Mouse (Mus musculus) colon, adult 2 months (tissue): ENCODE measurements around the gene Fmn2. TPM values are rescaled to one million over a fixed set of nuclear protein-coding genes. Genes with fewer than 3 reads are reported as not detected.

ENCODE experiments used
- polyA plus RNA-seq: library from polyadenylated mRNA; depleted of rRNA; stranded (reverse); fragments of >200 nt; gene quantifications from 2 replicates; pipeline ENCODE4 v1.2.3, GENCODE M21; 2012; rRNA removed

Fmn2 gene
- polyA plus RNA-seq, result 0.17 and 0.23 TPM in 2 replicates

GRCm38 (mm10) chr1:174501661-174502030, at the start of gene Fmn2:
TSS of gene Fmn2 (plus strand) at chr1:174501825.

Other genes starting within 250 kb of the Fmn2 start
- not detected in 2 replicates for gene Olfr419, start 249.8 kb upstream of the Fmn2 start, polyA plus RNA-seq
- gene Mptx1, start 171.3 kb upstream of the Fmn2 start, polyA plus RNA-seq, result 65.3 and 144 TPM in 2 replicates
- not detected in 2 replicates for gene Olfr417, start 136.7 kb upstream of the Fmn2 start, polyA plus RNA-seq
- not detected in 2 replicates for gene Olfr248, start 110.8 kb upstream of the Fmn2 start, polyA plus RNA-seq
- not detected in 2 replicates for gene Olfr414, start 77.8 kb upstream of the Fmn2 start, polyA plus RNA-seq
- not detected in 2 replicates for gene Olfr220, start 59.7 kb upstream of the Fmn2 start, polyA plus RNA-seq